Mouse (Mus musculus): ENCODE results near the gene Atxn7l3b. TPM values are rescaled to one million over a fixed set of nuclear protein-coding genes. Genes with fewer than 3 reads are reported as not detected.

Gene Atxn7l3b
- total RNA-seq, 2 experiments from 2014 or later = 96.8 to 97.7 TPM

DNA sequence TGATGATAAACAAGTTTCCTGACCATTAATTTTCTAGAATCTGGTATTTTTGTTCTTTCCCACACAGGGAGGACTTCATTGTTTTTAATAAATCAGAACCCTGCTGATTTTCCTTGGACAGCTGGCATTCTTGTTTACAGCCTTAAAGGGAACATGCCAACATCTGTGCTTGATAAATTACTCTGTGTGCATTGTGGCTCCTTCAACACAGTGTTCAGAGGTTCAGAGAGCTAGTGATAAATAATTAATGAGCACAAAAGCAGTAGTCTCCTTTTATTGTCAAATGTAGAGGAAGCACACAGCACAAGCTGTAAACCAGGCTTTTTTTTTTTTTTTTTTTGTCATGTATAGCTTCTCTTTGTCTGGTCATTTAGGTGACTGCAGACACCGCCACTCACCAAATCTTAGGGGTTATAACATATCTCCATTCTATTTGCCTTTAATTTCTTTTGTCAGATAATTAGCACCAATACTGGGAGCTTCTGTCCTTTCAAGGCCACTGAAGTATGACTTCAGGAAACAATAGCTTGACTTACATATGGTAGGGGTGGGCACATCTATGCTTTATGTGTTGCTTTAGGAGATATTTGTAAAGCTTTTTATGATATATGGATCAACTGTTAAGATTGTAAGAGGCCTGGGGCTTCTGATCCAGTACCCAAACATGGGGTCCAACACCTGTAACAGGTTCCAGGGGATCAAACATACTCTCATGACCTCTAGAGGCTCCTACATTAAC lies 52.0 kb downstream of the Atxn7l3b start:
- no peak for DNase-seq
